Mouse (Mus musculus) E14TG2a.4 (cell line): ENCODE results near the gene Dnah6.

Experiments used
- CTCF ChIP-seq: conservative IDR thresholded peaks from 2 replicates; pipeline ENCODE4 v1.5.1; 2014; ENCODE audit warnings: low read length
- NANOG ChIP-seq: IDR thresholded peaks from 2 replicates; pipeline ENCODE4 v1.6.1; 2014; ENCODE audit warnings: borderline replicate concordance, low read length, mixed read lengths
- POU5F1 ChIP-seq: IDR thresholded peaks from 2 replicates; pipeline ENCODE4 v1.6.1; 2014; ENCODE audit warnings: low read length, borderline replicate concordance

DNA sequence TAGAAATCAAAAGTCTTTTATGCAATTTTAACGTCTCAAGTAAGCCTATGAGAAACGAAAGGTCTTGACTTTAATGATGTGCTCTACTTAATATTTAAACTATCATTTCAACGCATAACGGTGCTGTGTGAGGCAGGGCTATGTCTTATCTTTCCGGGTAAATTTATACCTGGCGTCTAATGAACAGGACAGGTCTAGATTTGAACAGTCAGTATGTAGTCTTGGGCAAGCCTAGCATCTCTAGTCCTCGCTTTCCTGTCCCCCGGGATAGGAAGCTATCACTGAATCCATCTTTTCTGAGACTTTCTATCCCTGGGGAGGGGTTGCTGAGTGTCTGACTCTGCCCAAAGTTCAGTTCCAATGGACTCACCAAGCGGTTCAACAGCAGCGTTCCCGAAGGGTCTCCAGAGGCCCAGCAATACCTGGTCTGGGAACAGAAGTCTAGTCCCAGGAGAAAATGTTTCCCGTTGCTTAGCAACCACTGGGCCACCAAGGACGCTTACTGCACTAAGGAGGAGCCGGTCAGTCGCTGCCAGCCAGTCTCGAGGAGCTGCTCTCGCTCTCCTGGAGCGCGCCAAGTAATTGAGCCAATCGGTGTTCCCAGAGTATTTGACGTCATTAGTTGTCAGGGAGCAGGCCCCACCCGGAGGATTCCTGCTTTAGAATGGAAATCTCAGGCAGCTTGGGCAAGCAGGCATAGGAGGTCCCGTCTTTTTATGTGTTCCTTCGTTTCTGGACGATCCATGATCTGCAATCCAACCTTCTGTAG, at the start of gene Dnah6:
- TF ChIP-seq CTCF (no peak), NANOG (no peak), POU5F1 (no peak)
